28 mouse cellular contexts compared by ENCODE assay signal in the genomic region with DNA sequence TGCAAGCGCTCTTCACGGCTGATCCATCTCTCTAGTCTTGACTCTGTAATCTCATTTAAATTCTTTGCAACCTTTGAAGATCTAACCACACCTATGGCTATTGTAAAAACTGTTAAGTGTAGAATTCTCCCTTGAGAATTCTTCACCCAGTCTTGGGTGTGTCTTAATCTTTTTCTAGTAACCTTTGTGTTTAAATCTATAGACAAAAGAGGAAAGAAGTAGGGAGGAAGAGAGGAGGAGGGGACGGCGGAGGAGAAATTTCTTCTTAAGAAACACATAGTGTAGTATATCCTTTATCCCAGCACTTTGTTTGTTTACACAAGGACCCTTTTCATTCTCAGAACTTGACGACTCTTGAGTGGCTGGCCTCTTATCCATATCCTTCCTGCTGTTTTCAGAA. TPM values are rescaled to one million over a fixed set of nuclear protein-coding genes. Genes with fewer than 3 reads are reported as not detected.
"Had no signal": no experiment of that assay in that cellular context is flagged by ENCODE, and none has a peak within 500 bp of the region (broad histone marks: within the 10 kb centered on the region; RNA-seq: fewer than 3 reads in every experiment).

No protein-coding gene starts in this region.

- H3K4me1 ChIP-seq: hindbrain, embryonic 12.5 days; intestine, embryonic 15.5 days; limb, embryonic 12.5 days; liver, embryonic 15.5 days had no signal

- H3K9me3 ChIP-seq: hindbrain, embryonic 10.5 days; hindbrain, embryonic 12.5 days; intestine, embryonic 15.5 days; limb, embryonic 10.5 days; limb, embryonic 12.5 days; liver, embryonic 13.5 days; liver, embryonic 15.5 days had no signal

- H3K4me3 ChIP-seq: gastrocnemius, adult 2 months; heart, adult 2 months; hindbrain, embryonic 10.5 days; hindbrain, embryonic 12.5 days; intestine, embryonic 15.5 days; layer of hippocampus, adult 2 months; left cerebral cortex, adult 2 months; limb, embryonic 10.5 days; limb, embryonic 12.5 days; liver, embryonic 13.5 days; liver, embryonic 15.5 days had no signal

- H3K9ac ChIP-seq: hindbrain, embryonic 12.5 days; hindbrain, embryonic 14.5 days; intestine, embryonic 15.5 days; limb, embryonic 12.5 days; liver, embryonic 13.5 days; liver, embryonic 15.5 days had no signal

- H3K4me2 ChIP-seq: heart, embryonic 11.5 days; hindbrain, embryonic 12.5 days; hindbrain, embryonic 14.5 days; intestine, embryonic 15.5 days; limb, embryonic 12.5 days; liver, embryonic 11.5 days; liver, embryonic 13.5 days; liver, embryonic 15.5 days had no signal

- H3K36me3 ChIP-seq: hindbrain, embryonic 10.5 days; hindbrain, embryonic 12.5 days; intestine, embryonic 15.5 days; limb, embryonic 10.5 days; limb, embryonic 12.5 days; liver, embryonic 13.5 days; liver, embryonic 15.5 days had no signal

- ATAC-seq: hindbrain, embryonic 16.5 days; inflammation-experienced regulatory T-cells, adult 6 months; intestine, embryonic 15.5 days; intestine, postnatal 0 days had no signal

- H3K27me3 ChIP-seq: hindbrain, embryonic 12.5 days; intestine, embryonic 15.5 days; limb, embryonic 12.5 days; liver, embryonic 13.5 days; liver, embryonic 15.5 days had no signal

- H3K27ac ChIP-seq: gastrocnemius, adult 2 months; heart, adult 2 months; hindbrain, embryonic 10.5 days; hindbrain, embryonic 12.5 days; hindbrain, embryonic 14.5 days; intestine, embryonic 15.5 days; layer of hippocampus, adult 2 months; left cerebral cortex, adult 2 months; limb, embryonic 10.5 days; limb, embryonic 12.5 days; liver, embryonic 13.5 days; liver, embryonic 15.5 days had no signal

- DNase-seq: gastrocnemius, adult 2 months; gastrocnemius, postnatal 10 days; gastrocnemius, postnatal 25 days; heart, adult 2 months; heart, postnatal 10 days; heart, postnatal 4 days; kidney, adult 18-20 months; kidney, adult 8-10 months; kidney, postnatal 10 days; kidney, postnatal 25 days; kidney, postnatal 4 days; liver; liver, embryonic 13.5 days had no signal

RNA-seq across cellular contexts. Expression of a gene that starts 52.4 kb away (rescaled TPM):
- total RNA-seq: granulocyte monocyte progenitor cell, adult 5-6 weeks had no signal
